Mouse (Mus musculus): Measurements from ENCODE around the gene Fam83b. TPM values are rescaled to one million over a fixed set of nuclear protein-coding genes. Genes with fewer than 3 reads are reported as not detected.

Fam83b gene
- polyA plus RNA-seq, 1 experiment from 2014 or later, result 0.38 TPM

DNA sequence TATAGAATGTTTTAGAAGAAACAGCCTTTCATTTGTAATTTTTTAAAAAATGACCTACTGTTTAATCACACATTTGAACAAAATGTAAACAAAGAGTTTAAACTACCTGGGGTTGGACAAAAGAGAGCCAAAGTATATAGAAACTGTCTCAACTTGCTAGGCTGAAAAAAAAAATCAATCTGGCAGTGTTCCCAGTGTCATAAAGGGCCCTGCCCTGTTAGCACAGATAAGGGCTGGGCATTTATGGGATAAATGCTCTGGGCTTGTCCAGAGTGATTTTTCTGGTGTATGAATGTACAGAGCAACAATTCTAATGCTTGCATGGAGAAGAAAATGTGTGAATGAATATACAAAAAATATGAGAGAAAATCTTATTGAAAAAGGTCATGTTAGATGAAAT is 43.8 kb downstream of the Fam83b start:
- Histone ChIP-seq H3K4me2 (no peak overlapping the region), H3K4me1 (replicated peaks) (no peaks in the 10 kb centered on the region), H3K36me3 (no peaks in the 10 kb centered on the region), H3K27me3 (replicated peaks) (no peaks in the 10 kb centered on the region), H3K9ac (no peak overlapping the region), H3K9me3 (replicated peaks) (no peaks in the 10 kb centered on the region), H3K27ac (ENCODE audit: poor library complexity, severe bottlenecking) (no peak overlapping the region), H3K4me3 (no peak overlapping the region)
- ATAC-seq (ENCODE audit: insufficient number of reproducible peaks, low FRiP score), result no peak

DNA sequence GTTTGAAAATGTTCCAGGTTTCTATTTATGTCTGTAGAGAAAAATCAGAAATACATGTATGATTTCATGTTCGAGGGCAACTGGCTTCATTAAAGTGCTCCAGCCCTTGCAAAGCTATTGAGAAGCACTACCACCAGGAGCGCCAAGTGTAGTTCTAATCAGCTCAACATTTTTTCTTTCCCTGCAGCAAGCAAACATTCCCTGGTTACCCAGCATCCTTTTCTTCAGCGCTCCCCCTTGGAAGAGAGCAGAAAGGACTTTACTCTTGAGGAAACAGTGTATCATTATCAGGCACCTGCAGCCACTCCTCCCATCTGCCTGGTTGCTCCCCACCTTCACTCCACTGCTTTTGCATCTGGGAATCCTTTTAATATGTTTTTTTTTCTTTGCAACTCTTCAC is 45.3 kb downstream of the Fam83b start:
- Histone ChIP-seq H3K9me3 (replicated peaks) (no peaks in the 10 kb centered on the region), H3K4me1 (replicated peaks) (no peaks in the 10 kb centered on the region), H3K27ac (ENCODE audit: poor library complexity, severe bottlenecking) (no peak overlapping the region), H3K4me2 (no peak overlapping the region), H3K9ac (no peak overlapping the region), H3K36me3 (no peaks in the 10 kb centered on the region), H3K27me3 (replicated peaks) (no peaks in the 10 kb centered on the region), H3K4me3 (no peak overlapping the region)
- no peak for ATAC-seq (ENCODE audit: insufficient number of reproducible peaks, low FRiP score)
- WGBS, result 70% methylated on average over 3 of the region's 3 CpGs

DNA sequence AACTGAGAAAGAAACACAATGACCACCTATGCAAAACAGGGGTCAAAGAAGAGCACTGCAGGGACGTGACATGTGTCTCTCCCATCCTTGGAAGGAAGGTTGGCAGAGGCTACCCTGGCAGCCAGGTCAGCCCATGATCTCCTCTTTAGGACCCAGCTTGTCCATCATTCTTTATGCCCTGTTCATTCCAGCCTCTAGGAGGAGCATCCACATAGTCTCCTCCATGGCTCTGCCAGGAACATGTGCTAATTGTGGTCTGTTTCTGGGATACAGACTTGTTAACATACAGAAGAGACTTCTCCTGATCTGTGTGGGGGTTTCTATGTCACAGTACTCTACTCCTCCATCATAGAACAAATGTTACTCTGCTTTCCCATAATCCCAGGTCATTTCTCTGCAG is 48.3 kb downstream of the Fam83b start:
- no peaks in the 10 kb centered on the region for H3K27me3 ChIP-seq (replicated peaks)
- WGBS, result 78% methylated on average over 1 of the region's 1 CpGs
- no peak overlapping the region for H3K4me3 ChIP-seq
- no peaks in the 10 kb centered on the region for H3K4me1 ChIP-seq (replicated peaks)
- no peaks in the 10 kb centered on the region for H3K36me3 ChIP-seq
- no peak overlapping the region for H3K27ac ChIP-seq (ENCODE audit: poor library complexity, severe bottlenecking)
- H3K4me2 ChIP-seq, result no peak overlapping the region
- ATAC-seq (ENCODE audit: insufficient number of reproducible peaks, low FRiP score), result no peak
- H3K9me3 ChIP-seq (replicated peaks), result no peaks in the 10 kb centered on the region
- no peak overlapping the region for H3K9ac ChIP-seq

DNA sequence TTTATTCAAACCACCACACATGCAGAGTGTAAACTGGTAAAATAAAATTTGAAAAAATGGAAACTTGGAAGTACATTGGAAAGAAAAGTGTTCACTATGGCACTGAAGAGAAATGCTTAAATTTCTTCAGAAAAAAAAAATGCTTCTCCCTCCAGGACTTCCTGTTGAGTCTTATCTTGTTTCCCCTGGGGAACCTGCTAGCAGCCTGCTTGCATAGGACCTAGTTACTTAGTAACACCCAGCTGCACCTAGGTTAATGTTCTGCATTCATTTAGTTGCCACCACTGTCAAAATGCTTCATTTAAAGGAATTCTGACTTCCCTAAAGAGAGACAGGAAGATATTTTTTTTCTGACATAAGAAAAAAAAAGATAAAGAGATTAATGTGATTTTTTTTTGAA is 61.3 kb downstream of the Fam83b start:
- H3K4me1 ChIP-seq (replicated peaks), result no peaks in the 10 kb centered on the region
- H3K27ac ChIP-seq (ENCODE audit: poor library complexity, severe bottlenecking), result no peak overlapping the region
- H3K36me3 ChIP-seq, result no peaks in the 10 kb centered on the region
- ATAC-seq (ENCODE audit: insufficient number of reproducible peaks, low FRiP score), result no peak
- no peak overlapping the region for H3K4me3 ChIP-seq
- no peaks in the 10 kb centered on the region for H3K27me3 ChIP-seq (replicated peaks)
- H3K9me3 ChIP-seq (replicated peaks), result no peaks in the 10 kb centered on the region
- no peak overlapping the region for H3K4me2 ChIP-seq
- H3K9ac ChIP-seq, result no peak overlapping the region

DNA sequence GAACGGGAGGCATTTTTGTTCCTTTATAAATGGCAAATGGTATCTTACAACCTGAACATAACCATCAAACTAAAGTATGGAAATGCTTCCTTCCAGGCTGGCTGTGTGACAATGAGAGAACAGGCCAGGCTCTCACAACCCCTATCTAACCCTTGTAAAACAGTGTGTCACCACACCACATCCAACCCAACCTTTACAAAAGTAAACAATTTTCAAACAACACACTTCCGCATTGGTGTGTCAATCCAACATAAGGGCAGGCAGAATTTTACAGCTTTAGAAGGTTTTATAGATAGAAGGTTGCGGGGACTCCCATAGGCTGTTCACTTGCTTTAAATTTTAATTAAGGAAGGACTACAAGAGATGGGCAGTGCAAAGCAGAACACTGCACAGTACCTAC is 77.2 kb downstream of the Fam83b start:
- 83% methylated on average over 3 of the region's 3 CpGs for WGBS
- Histone ChIP-seq H3K4me2 (no peak overlapping the region), H3K9me3 (replicated peaks) (no peaks in the 10 kb centered on the region), H3K4me3 (no peak overlapping the region), H3K9ac (no peak overlapping the region), H3K27me3 (replicated peaks) (no peaks in the 10 kb centered on the region), H3K36me3 (no peaks in the 10 kb centered on the region), H3K27ac (ENCODE audit: poor library complexity, severe bottlenecking) (no peak overlapping the region), H3K4me1 (replicated peaks) (no peaks in the 10 kb centered on the region)
- no peak for ATAC-seq (ENCODE audit: insufficient number of reproducible peaks, low FRiP score)

DNA sequence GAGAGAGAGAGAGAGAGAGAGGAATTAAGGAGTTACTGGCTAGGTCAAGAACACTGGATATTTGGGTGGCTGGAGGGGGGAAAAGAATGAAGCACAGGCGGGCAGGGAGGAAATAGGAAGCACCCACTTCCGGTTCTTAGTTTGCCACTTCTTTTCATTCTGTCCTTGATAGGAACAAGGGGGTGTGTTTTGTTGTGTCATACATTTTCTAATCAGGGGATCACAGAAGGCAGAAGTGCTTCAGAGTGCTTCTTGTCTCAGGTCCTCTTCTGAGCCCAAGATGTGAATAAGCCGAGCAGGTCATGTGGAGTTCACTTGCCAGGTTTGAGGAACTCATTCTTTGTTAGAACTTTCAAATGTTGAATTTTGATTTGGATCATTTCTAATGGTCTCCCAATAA is 86.8 kb downstream of the Fam83b start:
- Histone ChIP-seq H3K9ac (no peak overlapping the region), H3K4me3 (no peak overlapping the region), H3K36me3 (no peaks in the 10 kb centered on the region), H3K4me2 (no peak overlapping the region), H3K9me3 (replicated peaks) (no peaks in the 10 kb centered on the region), H3K27ac (ENCODE audit: poor library complexity, severe bottlenecking) (no peak overlapping the region), H3K4me1 (replicated peaks) (no peaks in the 10 kb centered on the region), H3K27me3 (replicated peaks) (no peaks in the 10 kb centered on the region)
- WGBS, result 55% methylated on average over 3 of the region's 3 CpGs
- no peak for ATAC-seq (ENCODE audit: insufficient number of reproducible peaks, low FRiP score)

DNA sequence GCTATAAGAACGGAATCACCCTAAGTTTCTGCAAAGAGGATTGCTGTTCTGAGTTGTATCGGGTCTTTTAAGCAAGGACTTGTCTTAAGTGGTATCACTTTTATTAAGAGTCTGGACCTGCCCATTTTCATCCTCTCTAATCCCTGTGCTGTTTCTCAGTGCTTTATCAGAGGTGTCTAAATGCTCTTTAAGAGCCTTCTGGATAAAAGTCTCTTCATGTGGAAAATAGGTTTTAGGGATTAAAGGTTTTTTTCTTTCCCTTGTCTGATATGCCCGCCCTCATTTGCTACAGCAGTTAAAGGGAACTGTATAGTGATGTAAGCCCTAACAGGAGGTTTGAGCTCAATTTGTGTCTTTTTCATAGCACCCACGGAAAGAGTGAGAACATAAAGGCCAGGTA is 97.4 kb downstream of the Fam83b start:
- no peak overlapping the region for H3K27ac ChIP-seq (ENCODE audit: poor library complexity, severe bottlenecking)
- ATAC-seq (ENCODE audit: insufficient number of reproducible peaks, low FRiP score), result no peak
- no peak overlapping the region for H3K9ac ChIP-seq
- H3K4me2 ChIP-seq, result no peak overlapping the region
- no peaks in the 10 kb centered on the region for H3K9me3 ChIP-seq (replicated peaks)
- H3K4me3 ChIP-seq, result no peak overlapping the region
- 64% methylated on average over 4 of the region's 4 CpGs for WGBS
- H3K36me3 ChIP-seq, result no peaks in the 10 kb centered on the region
- H3K4me1 ChIP-seq (replicated peaks), result no peaks in the 10 kb centered on the region
- no peaks in the 10 kb centered on the region for H3K27me3 ChIP-seq (replicated peaks)

DNA sequence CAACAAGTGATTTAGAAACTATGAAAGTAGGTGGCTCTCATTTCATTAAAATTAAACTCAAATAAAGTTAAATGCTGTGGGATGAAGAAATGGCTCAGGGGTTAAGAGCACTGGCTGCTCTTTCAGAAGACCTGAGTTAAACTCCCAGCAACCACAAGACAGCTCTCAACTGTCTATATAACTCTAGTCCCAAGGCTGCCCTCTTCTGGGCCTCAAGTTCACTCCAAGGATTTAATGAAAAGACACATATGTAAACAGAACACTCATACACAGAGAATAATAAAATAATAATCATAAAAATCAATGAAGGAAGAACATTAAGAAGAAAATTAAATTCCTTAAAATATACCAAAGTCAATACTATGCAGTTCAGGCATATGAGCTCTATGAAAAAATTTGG is 105.4 kb downstream of the Fam83b start:
- H3K36me3 ChIP-seq, result no peaks in the 10 kb centered on the region
- H3K9ac ChIP-seq, result no peak overlapping the region
- no peaks in the 10 kb centered on the region for H3K4me1 ChIP-seq (replicated peaks)
- H3K27ac ChIP-seq (ENCODE audit: poor library complexity, severe bottlenecking), result no peak overlapping the region
- ATAC-seq (ENCODE audit: insufficient number of reproducible peaks, low FRiP score), result no peak
- no peaks in the 10 kb centered on the region for H3K27me3 ChIP-seq (replicated peaks)
- no peaks in the 10 kb centered on the region for H3K9me3 ChIP-seq (replicated peaks)
- no peak overlapping the region for H3K4me3 ChIP-seq
- H3K4me2 ChIP-seq, result no peak overlapping the region

DNA sequence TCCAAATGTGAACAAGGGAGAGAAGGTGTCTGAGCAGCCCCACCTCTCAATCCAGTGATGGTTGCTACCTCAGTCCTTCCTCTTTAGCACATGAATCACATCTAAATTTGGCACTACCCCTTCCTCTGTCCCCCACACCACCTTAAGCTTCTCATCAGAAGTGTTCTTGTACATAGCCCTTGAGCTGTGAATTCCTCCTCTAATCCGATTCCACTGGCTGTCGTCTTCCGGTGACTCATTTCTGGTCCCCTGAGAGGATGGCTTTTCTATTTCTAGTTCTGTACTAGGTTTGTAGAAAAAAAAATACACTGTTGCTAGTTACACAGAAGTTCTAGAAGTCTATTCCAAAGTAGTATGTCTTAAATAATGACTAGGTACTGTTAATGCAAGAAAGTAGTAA is 111.2 kb downstream of the Fam83b start:
- Histone ChIP-seq H3K9me3 (replicated peaks) (no peaks in the 10 kb centered on the region), H3K4me2 (no peak overlapping the region), H3K27ac (ENCODE audit: poor library complexity, severe bottlenecking) (no peak overlapping the region), H3K4me3 (no peak overlapping the region), H3K27me3 (replicated peaks) (no peaks in the 10 kb centered on the region), H3K36me3 (no peaks in the 10 kb centered on the region), H3K9ac (no peak overlapping the region), H3K4me1 (replicated peaks) (no peaks in the 10 kb centered on the region)
- no peak for ATAC-seq (ENCODE audit: insufficient number of reproducible peaks, low FRiP score)
- WGBS, result 59% methylated on average over 3 of the region's 3 CpGs

Other genes starting within 250 kb of the Fam83b start
- gene Hcrtr2, start 243.3 kb downstream of the Fam83b start, polyA plus RNA-seq (2016; fragmentation: Nextera tagmentation; extraction: Ambion mirVana), result 0.24 and 0.41 TPM in 2 replicates